Mouse (Mus musculus): ENCODE measurements at regions not wholly inside any gene's neighbourhood (a gene's known extent, or its start where the extent isn't known, plus 50 kb on each side); places are given as distances from the start of the nearest gene placed in this dataset.

GRCm38 (mm10) chr5:51941255-51941924 lies 248.9 kb downstream of the Dhx15 start:
- TF ChIP-seq CTCF (conservative IDR thresholded peaks at IDR 0.05 in 1 of 2, IDR thresholded peaks at IDR 0.05 in 1 of 2; ENCODE audit: low read depth in 2 of 2, low read length in 2 of 2) (no peak), USF1 (IDR thresholded peaks at IDR 0.05; ENCODE audit: low read depth, low read length) (no peak), UBTF (IDR thresholded peaks at IDR 0.05; ENCODE audit: low read depth, low read length) (no peak), POLR2A (IDR thresholded peaks at IDR 0.05; ENCODE audit: low read depth, low read length) (no peak), MXI1 (IDR thresholded peaks at IDR 0.05; ENCODE audit: low read depth, low read length) (no peak), SMC3 (IDR thresholded peaks at IDR 0.05; ENCODE audit: low read depth, low read length) (no peak), EP300 (IDR thresholded peaks at IDR 0.05; ENCODE audit: low read length) (no peak), KAT2A (IDR thresholded peaks at IDR 0.05; ENCODE audit: insufficient replicate concordance, low read length) (no peak), ETS1 (conservative IDR thresholded peaks at IDR 0.05; ENCODE audit: low read depth, low read length) (no peak), E2F4 (IDR thresholded peaks at IDR 0.05; ENCODE audit: insufficient replicate concordance, low read depth, low read length) (no peak), MAX (IDR thresholded peaks at IDR 0.05; ENCODE audit: low read length) (no peak), JUND (conservative IDR thresholded peaks at IDR 0.05; ENCODE audit: low read depth, low read length) (no peak), HCFC1 (IDR thresholded peaks at IDR 0.05; ENCODE audit: low read depth, low read length) (no peak), TCF12 (IDR thresholded peaks at IDR 0.05; ENCODE audit: low read depth, low read length) (no peak)
